In the genomic region with DNA sequence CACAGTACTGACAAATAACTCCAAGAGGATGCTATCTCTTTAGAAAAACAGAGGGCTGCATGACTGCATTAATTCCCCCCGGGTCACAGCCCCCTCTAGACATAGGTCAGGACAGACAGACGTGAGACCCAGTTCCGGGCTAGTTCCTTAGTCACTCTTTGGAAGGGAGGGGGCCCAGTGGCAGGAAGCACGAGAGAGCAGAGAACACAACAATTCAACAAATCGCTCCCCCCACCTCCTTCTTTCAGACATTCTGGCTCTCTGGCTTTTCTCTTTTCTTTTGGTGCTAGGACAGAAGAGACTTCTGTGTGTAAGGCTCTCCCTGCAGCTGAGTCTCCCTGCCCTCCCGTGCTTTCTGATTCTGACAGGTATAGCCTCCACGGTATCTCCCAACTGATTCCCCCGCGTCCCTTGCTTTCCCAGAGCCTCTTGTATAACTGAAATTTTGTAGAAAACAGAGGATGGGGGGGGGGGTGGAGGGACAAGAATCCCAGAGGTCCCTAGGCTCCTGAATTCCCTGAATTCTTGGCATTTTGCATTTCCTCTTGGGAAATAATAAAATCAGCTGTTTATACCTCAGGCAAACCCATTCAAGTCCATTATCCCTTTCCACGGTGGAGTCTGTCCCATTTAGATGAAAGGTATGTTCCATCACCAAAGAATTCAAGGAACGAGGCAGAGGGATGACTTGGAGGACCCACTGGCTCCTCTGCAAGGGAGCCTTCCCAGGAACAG, we compare ENCODE assay signal across 12 mouse cellular contexts. TPM values are rescaled to one million over a fixed set of nuclear protein-coding genes. Genes with fewer than 3 reads are reported as not detected.
DNase-seq lines count a peak whose midpoint lies in the region; ATAC-seq and TF ChIP-seq lines count a peak whose summit lies in the region.
"Had no signal": no experiment of that assay in that cellular context is flagged by ENCODE, and none has a peak within 500 bp of the region (broad histone marks: within the 10 kb centered on the region; RNA-seq: fewer than 3 reads in every experiment).

No protein-coding gene starts in this region.

- H3K4me2 ChIP-seq in heart, embryonic 12.5 days: peak overlapping the region; percentile 38
- H3K4me2 ChIP-seq in lung, postnatal 0 days (replicated peaks; ENCODE audit: low read depth, low read length): no peak overlapping the region
- H3K4me2 ChIP-seq in heart, embryonic 15.5 days: peak overlapping the region; percentile 24
- H3K4me2 ChIP-seq: hindbrain, embryonic 15.5 days; midbrain, embryonic 15.5 days had no signal

- no peaks in the 10 kb centered on the region for H3K9me3 ChIP-seq in heart, embryonic 12.5 days (replicated peaks)
- H3K9me3 ChIP-seq in lung, postnatal 0 days (ENCODE audit: low read length): no peaks in the 10 kb centered on the region
- H3K9me3 ChIP-seq in heart, embryonic 15.5 days (replicated peaks): no peaks in the 10 kb centered on the region
- H3K9me3 ChIP-seq: hindbrain, embryonic 15.5 days; midbrain, embryonic 15.5 days had no signal

- ATAC-seq in heart, embryonic 12.5 days (ENCODE audit: insufficient number of reproducible peaks, low FRiP score): no peak
- ATAC-seq in lung, postnatal 0 days: no peak; the same call in 1 of the 2 replicates
- no peak for ATAC-seq in heart, embryonic 15.5 days (replicated peaks; ENCODE audit: insufficient number of reproducible peaks, insufficient read depth, low FRiP score, low read depth)
- ATAC-seq: forebrain, postnatal 0 days; midbrain, embryonic 15.5 days had no signal

- no peaks in the 10 kb centered on the region for H3K36me3 ChIP-seq in heart, embryonic 12.5 days
- no peaks in the 10 kb centered on the region for H3K36me3 ChIP-seq in lung, postnatal 0 days (ENCODE audit: insufficient read depth, low read length)
- no peaks in the 10 kb centered on the region for H3K36me3 ChIP-seq in heart, embryonic 15.5 days
- H3K36me3 ChIP-seq: hindbrain, embryonic 15.5 days; midbrain, embryonic 15.5 days had no signal

- no peak for TF ChIP-seq EP300 in lung, postnatal 0 days (IDR thresholded peaks at IDR 0.05)

- no peaks in the 10 kb centered on the region for H3K27me3 ChIP-seq in heart, embryonic 12.5 days (replicated peaks)
- no peaks in the 10 kb centered on the region for H3K27me3 ChIP-seq in lung, postnatal 0 days (replicated peaks; ENCODE audit: insufficient read depth, low read length)
- no peaks in the 10 kb centered on the region for H3K27me3 ChIP-seq in heart, embryonic 15.5 days
- H3K27me3 ChIP-seq: hindbrain, embryonic 15.5 days; midbrain, embryonic 15.5 days had no signal

- DNase-seq in heart, adult 8-10 months (ENCODE audit: low spot score): no peak
- DNase-seq in lung, postnatal 0 days (ENCODE audit: low spot score): no peak
- no peak for DNase-seq in lung, postnatal 4 days
- no peak for DNase-seq in left cerebral cortex, postnatal 14 days (ENCODE audit: low spot score in 2 of 2)
- DNase-seq in cerebellum, postnatal 4 days (ENCODE audit: low spot score in 2 of 2): no peak
- DNase-seq: forebrain, postnatal 0 days; layer of hippocampus, postnatal 36 days had no signal

- peaks cover 71% of the 10 kb centered on the region for H3K4me1 ChIP-seq in heart, embryonic 12.5 days (replicated peaks)
- H3K4me1 ChIP-seq in lung, postnatal 0 days (ENCODE audit: insufficient read depth, low read depth, low read length): peaks cover 3% of the 10 kb centered on the region; the same call in 1 of the 2 replicates
- H3K4me1 ChIP-seq in heart, embryonic 15.5 days (replicated peaks): peaks cover 74% of the 10 kb centered on the region
- H3K4me1 ChIP-seq in olfactory bulb, adult 2 months (ENCODE audit: control insufficient read depth, insufficient read depth, low read length): peaks cover 33% of the 10 kb centered on the region

- WGBS in heart, embryonic 12.5 days: 36% methylated on average over 11 of the region's 11 CpGs
- WGBS in lung, postnatal 0 days: 53% methylated on average over 11 of the region's 11 CpGs
- 39% methylated on average over 11 of the region's 11 CpGs for WGBS in heart, embryonic 15.5 days
- WGBS in olfactory bulb, adult 2 months: 32% methylated on average over 11 of the region's 11 CpGs

- intact Hi-C loops in left cerebral cortex, postnatal 14 days (cut with DNase I): no loop called here

- peak overlapping the region; percentile 41; the same call in 1 of the 2 replicates for H3K9ac ChIP-seq in heart, embryonic 12.5 days
- no peak overlapping the region for H3K9ac ChIP-seq in lung, postnatal 0 days (replicated peaks; ENCODE audit: low read depth)
- 0 out of 2 replicates have a peak overlapping the region, but pooled peaks have one; percentile 22 for H3K9ac ChIP-seq in heart, embryonic 15.5 days
- H3K9ac ChIP-seq: forebrain, postnatal 0 days; hindbrain, embryonic 15.5 days; midbrain, embryonic 15.5 days had no signal

- no peak for TF ChIP-seq POLR2A in olfactory bulb, adult 2 months (IDR thresholded peaks at IDR 0.05; ENCODE audit: insufficient read depth, low read depth, low read length)

- TF ChIP-seq CTCF in lung, postnatal 0 days (IDR thresholded peaks at IDR 0.05): no peak
- no peak for TF ChIP-seq CTCF in olfactory bulb, adult 2 months (IDR thresholded peaks at IDR 0.05; ENCODE audit: insufficient read depth, low read depth, low read length)

- H3K27ac ChIP-seq in heart, embryonic 12.5 days (ENCODE audit: poor library complexity, severe bottlenecking): peak overlapping the region; percentile 84
- peak overlapping the region; percentile 57; the same call in 1 of the 2 replicates for H3K27ac ChIP-seq in lung, postnatal 0 days (ENCODE audit: low read length)
- H3K27ac ChIP-seq in heart, embryonic 15.5 days: peak overlapping the region; percentile 85
- peak overlapping the region; percentile 82 for H3K27ac ChIP-seq in olfactory bulb, adult 2 months (ENCODE audit: insufficient read depth, low read depth, low read length)
- H3K27ac ChIP-seq: hindbrain, embryonic 15.5 days; midbrain, embryonic 15.5 days had no signal

- H3K4me3 ChIP-seq in heart, embryonic 12.5 days: no peak overlapping the region
- no peak overlapping the region for H3K4me3 ChIP-seq in lung, postnatal 0 days (ENCODE audit: low read depth, low read length)
- H3K4me3 ChIP-seq in heart, embryonic 15.5 days: no peak overlapping the region; the same call in 1 of the 2 replicates
- H3K4me3 ChIP-seq in olfactory bulb, adult 2 months (ENCODE audit: insufficient read depth, low read depth, low read length): no peak overlapping the region
- H3K4me3 ChIP-seq: hindbrain, embryonic 15.5 days; midbrain, embryonic 15.5 days had no signal

RNA-seq across cellular contexts. Expression of gene Lrrc75a, which starts 12.1 kb away (rescaled TPM):
- 18.6 and 19.6 TPM in 2 replicates for polyA plus RNA-seq in heart, embryonic 12.5 days (2016; fragmentation: Nextera tagmentation; extraction: Ambion mirVana)
- total RNA-seq in heart, adult 8-10 months (2022): 1 to 10 TPM; 3.1 to 4.5 (median 3.7) TPM
- 15.0 and 18.2 TPM in 2 replicates for polyA plus RNA-seq in lung, postnatal 0 days (2015; fragmentation: Nextera tagmentation; extraction: Ambion mirVana)
- 14.6 and 18.5 TPM in 2 replicates for polyA plus RNA-seq in heart, embryonic 15.5 days (2015; fragmentation: Nextera tagmentation; extraction: Ambion mirVana)
- polyA plus RNA-seq in olfactory bulb, adult 2 months (2012; ENCODE audit: insufficient read depth, insufficient read length, low replicate concordance, missing spikeins): not detected in 2 replicates
- total RNA-seq in left cerebral cortex, postnatal 14 days (2021): 10 to 100 TPM; 16.4 to 16.8 TPM

RNA-seq across cellular contexts. Expression of gene Mmgt2, which starts 12.2 kb away (rescaled TPM):
- polyA plus RNA-seq in heart, embryonic 12.5 days (2016; fragmentation: Nextera tagmentation; extraction: Ambion mirVana): 51.0 and 58.3 TPM in 2 replicates
- 1 to 10 TPM; 5.1 to 5.9 (median 5.7) TPM for total RNA-seq in heart, adult 8-10 months (2022)
- 22.3 and 27.9 TPM in 2 replicates for polyA plus RNA-seq in lung, postnatal 0 days (2015; fragmentation: Nextera tagmentation; extraction: Ambion mirVana)
- polyA plus RNA-seq in heart, embryonic 15.5 days (2015; fragmentation: Nextera tagmentation; extraction: Ambion mirVana): 44.7 and 49.1 TPM in 2 replicates
- polyA plus RNA-seq in olfactory bulb, adult 2 months (2012; ENCODE audit: insufficient read depth, insufficient read length, low replicate concordance, missing spikeins): not detected in 2 replicates
- total RNA-seq in left cerebral cortex, postnatal 14 days (2021): 10 to 100 TPM; 23.4 to 24.2 TPM

Comparison
In these comparisons a context has a peak if more than half of its experiments do, and no peak if none do; other contexts are left out.
1. RNA of gene Lrrc75a, which starts 12.1 kb away (polyA plus RNA-seq): 18.6 to 19.6 TPM in heart, embryonic 12.5 days, 15.0 to 18.2 TPM in lung, postnatal 0 days and 14.6 to 18.5 TPM in heart, embryonic 15.5 days; not detected in olfactory bulb, adult 2 months; every median in the first group is over 10 times any median in the second.
2. RNA of gene Mmgt2, which starts 12.2 kb away (polyA plus RNA-seq): 51.0 to 58.3 TPM in heart, embryonic 12.5 days, 44.7 to 49.1 TPM in heart, embryonic 15.5 days and 22.3 to 27.9 TPM in lung, postnatal 0 days; not detected in olfactory bulb, adult 2 months; every median in the first group is over 10 times any median in the second.
3. Peak in every context shown above with its lines, with median percentiles within 50 percentile points of each other: H3K27ac ChIP-seq.